Mouse (Mus musculus) intestine, postnatal 0 days (tissue): ENCODE measurements around the gene Atp6v0e2. TPM values are rescaled to one million over a fixed set of nuclear protein-coding genes. Genes with fewer than 3 reads are reported as not detected.
A peak's percentile ranks its signal among the peaks of the same experiment; 100 is the strongest.

Experiments
- ATAC-seq: fragments of 200-750 bp; cut with Nextera tagmentation; 2 replicates; pipeline ENCODE4 v1.8.0; 2017; ENCODE audit warnings: mild to moderate bottlenecking, moderate TSS enrichment, moderate library complexity
- H3K27ac ChIP-seq: fragments of 300-500 bp; sonication (generic); 2 replicates; pipeline ENCODE4 v1.5.1; 2014; ENCODE audit warnings: mild to moderate bottlenecking, low read depth, low read length, moderate library complexity
- H3K27me3 ChIP-seq: fragments of 300-500 bp; sonication (generic); replicated peaks from 2 replicates; pipeline ENCODE4 v1.6.1; 2014; ENCODE audit warnings: low read length, mixed read lengths; ENCODE audit not compliant: control insufficient read depth, insufficient read depth
- H3K36me3 ChIP-seq: fragments of 300-500 bp; sonication (generic); 2 replicates; pipeline ENCODE4 v1.6.1; 2014; ENCODE audit warnings: mild to moderate bottlenecking, moderate library complexity; ENCODE audit not compliant: control insufficient read depth, insufficient read depth
- H3K4me1 ChIP-seq: fragments of 300-500 bp; sonication (generic); replicated peaks from 2 replicates; pipeline ENCODE4 v1.6.1; 2014; ENCODE audit warnings: antibody characterized with exemption, low read length, mixed read lengths; ENCODE audit not compliant: control insufficient read depth, insufficient read depth
- H3K4me2 ChIP-seq: fragments of 300-500 bp; sonication (generic); replicated peaks from 2 replicates; pipeline ENCODE4 v1.6.1; 2014; ENCODE audit warnings: low read depth, mild to moderate bottlenecking, moderate library complexity
- H3K4me3 ChIP-seq: fragments of 300-500 bp; sonication (generic); 2 replicates; pipeline ENCODE4 v1.5.1; 2014; ENCODE audit warnings: low read depth, low read length
- H3K9ac ChIP-seq: fragments of 300-500 bp; sonication (generic); 2 replicates; pipeline ENCODE4 v1.6.1; 2014; ENCODE audit warnings: mild to moderate bottlenecking, low read depth, low read length
- H3K9me3 ChIP-seq: fragments of 300-500 bp; sonication (generic); 2 replicates; pipeline ENCODE4 v1.6.1; 2016; ENCODE audit warnings: mixed run types; ENCODE audit not compliant: control insufficient read depth
- CTCF ChIP-seq: sonication (generic); IDR thresholded peaks from 2 replicates; pipeline ENCODE4 v1.5.1; 2016; ENCODE audit warnings: low read depth, mild to moderate bottlenecking, control low read depth, antibody characterized with exemption, moderate library complexity
- WGBS: fragments of 180-500 bp; shearing (Covaris S2); extraction: QIAGEN DNeasy Blood & Tissue Kit; methylation state at CpG from one replicate; pipeline ENCODE4 v1.1.7; 2014; 5-methylcytosine and 5-hydroxymethylcytosine counted together
- polyA plus RNA-seq: library from polyadenylated mRNA; unstranded; fragments of >200 nt; fragmentation: Nextera tagmentation; extraction: Ambion mirVana; gene quantifications from 2 replicates; pipeline ENCODE4 v1.2.1, GENCODE M21; 2015

The Atp6v0e2 gene
- polyA plus RNA-seq, 1 experiment from 2014 or later, result 23.7 TPM

DNA sequence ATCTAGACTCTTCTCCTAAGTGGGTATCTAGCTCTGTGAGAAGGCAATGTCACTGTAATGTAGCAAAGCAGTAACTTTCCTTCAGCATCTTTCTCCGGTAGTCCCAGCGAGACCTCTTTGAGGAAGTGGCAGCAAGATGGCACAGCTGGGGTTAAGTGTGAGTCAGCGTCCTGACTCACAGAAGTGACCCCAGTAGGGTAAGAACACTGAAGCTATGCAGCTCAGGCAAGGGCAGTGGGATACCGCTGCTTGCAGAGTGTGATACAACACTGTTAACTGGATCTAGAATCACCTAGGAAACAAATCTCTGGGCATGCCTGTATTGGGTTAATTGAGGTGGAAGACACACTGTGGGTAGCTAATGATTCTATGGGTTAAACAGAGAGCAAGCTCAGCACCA lies 1.3 kb upstream of the Atp6v0e2 start:
- Histone ChIP-seq H3K27me3 (no peaks in the 10 kb centered on the region), H3K4me3 (no peak overlapping the region), H3K4me2 (no peak overlapping the region), H3K27ac (no peak overlapping the region), H3K9ac (no peak overlapping the region), H3K4me1 (0 out of 2 replicates have a peak, but pooled peaks cover 2% of the 10 kb centered on the region), H3K36me3 (peaks cover 7% of the 10 kb centered on the region; the same call in 1 of the 2 replicates), H3K9me3 (no peaks in the 10 kb centered on the region)
- no peak for TF ChIP-seq CTCF
- WGBS, result 67% methylated on average over 4 of the region's 4 CpGs
- ATAC-seq, result no peak

GRCm38 (mm10) chr6:48538841-48539737 lies 1.7 kb downstream of the Atp6v0e2 start:
- WGBS, result 77% methylated on average over 4 of the region's 5 CpGs
- H3K27ac ChIP-seq, result no peak overlapping the region
- H3K9ac ChIP-seq, result no peak overlapping the region
- no peak overlapping the region for H3K4me3 ChIP-seq
- H3K9me3 ChIP-seq, result no peaks in the 10 kb centered on the region
- no peak overlapping the region for H3K4me2 ChIP-seq
- TF ChIP-seq CTCF, result peak; percentile 82
- H3K36me3 ChIP-seq, result no peaks in the 10 kb centered on the region
- no peaks in the 10 kb centered on the region for H3K27me3 ChIP-seq
- peaks cover 9% of the 10 kb centered on the region for H3K4me1 ChIP-seq
- ATAC-seq, result no peak

DNA sequence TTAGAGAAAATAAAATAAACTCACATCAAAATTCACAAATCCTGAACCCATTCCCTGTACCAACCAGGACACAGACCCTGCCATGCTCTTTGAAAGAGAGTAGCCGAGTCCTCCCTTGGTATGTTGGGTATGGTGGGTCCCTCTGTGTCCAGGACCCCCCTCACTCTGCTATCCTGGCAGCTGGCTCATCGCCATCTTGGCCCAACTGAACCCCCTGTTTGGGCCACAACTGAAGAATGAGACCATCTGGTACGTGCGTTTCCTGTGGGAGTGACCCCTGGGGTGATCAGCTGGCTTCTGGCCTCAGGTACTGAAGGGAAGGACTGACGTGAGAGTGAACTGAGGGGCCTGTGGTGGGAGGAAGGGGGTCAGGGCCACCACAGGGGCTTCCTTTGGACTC lies 2.4 kb downstream of the Atp6v0e2 start:
- H3K9me3 ChIP-seq, result no peaks in the 10 kb centered on the region
- no peak for ATAC-seq
- WGBS, result 75% methylated on average over 5 of the region's 5 CpGs

DNA sequence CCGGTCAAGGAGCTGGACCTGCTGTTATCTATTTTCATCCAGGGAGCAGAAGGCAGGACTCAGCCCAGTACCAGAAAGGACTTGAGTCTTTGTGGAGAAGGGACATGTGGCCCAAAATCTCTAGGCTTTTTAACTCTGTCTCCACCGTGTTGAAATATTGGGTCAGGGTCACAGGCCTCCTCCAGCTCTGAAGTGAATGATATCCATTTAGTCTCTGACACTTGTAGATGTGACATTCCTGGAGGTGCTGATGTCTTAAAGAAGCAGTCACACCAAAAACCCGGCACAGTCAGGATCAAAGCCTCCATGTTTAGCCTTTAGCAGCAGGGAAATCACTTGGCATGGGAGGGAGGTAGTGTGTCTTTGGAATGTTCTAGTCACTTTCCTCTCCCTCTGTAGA lies 3.3 kb downstream of the Atp6v0e2 start:
- no peak overlapping the region for H3K4me2 ChIP-seq
- WGBS, result 74% methylated on average over 3 of the region's 3 CpGs
- no peak overlapping the region for H3K9ac ChIP-seq
- H3K27ac ChIP-seq, result no peak overlapping the region
- no peaks in the 10 kb centered on the region for H3K36me3 ChIP-seq
- H3K27me3 ChIP-seq, result no peaks in the 10 kb centered on the region
- no peak for TF ChIP-seq CTCF
- no peaks in the 10 kb centered on the region for H3K9me3 ChIP-seq
- peaks cover 9% of the 10 kb centered on the region for H3K4me1 ChIP-seq
- H3K4me3 ChIP-seq, result no peak overlapping the region
- ATAC-seq, result no peak

More for the DNA sequence above, 2.4 kb downstream of the Atp6v0e2 start:
- H3K27me3 ChIP-seq, result no peaks in the 10 kb centered on the region
- H3K4me2 ChIP-seq, result no peak overlapping the region
- H3K36me3 ChIP-seq, result no peaks in the 10 kb centered on the region
- H3K4me3 ChIP-seq, result no peak overlapping the region
- no peak overlapping the region for H3K27ac ChIP-seq
- H3K4me1 ChIP-seq, result peaks cover 9% of the 10 kb centered on the region
- H3K9ac ChIP-seq, result no peak overlapping the region
- TF ChIP-seq CTCF, result no peak

DNA sequence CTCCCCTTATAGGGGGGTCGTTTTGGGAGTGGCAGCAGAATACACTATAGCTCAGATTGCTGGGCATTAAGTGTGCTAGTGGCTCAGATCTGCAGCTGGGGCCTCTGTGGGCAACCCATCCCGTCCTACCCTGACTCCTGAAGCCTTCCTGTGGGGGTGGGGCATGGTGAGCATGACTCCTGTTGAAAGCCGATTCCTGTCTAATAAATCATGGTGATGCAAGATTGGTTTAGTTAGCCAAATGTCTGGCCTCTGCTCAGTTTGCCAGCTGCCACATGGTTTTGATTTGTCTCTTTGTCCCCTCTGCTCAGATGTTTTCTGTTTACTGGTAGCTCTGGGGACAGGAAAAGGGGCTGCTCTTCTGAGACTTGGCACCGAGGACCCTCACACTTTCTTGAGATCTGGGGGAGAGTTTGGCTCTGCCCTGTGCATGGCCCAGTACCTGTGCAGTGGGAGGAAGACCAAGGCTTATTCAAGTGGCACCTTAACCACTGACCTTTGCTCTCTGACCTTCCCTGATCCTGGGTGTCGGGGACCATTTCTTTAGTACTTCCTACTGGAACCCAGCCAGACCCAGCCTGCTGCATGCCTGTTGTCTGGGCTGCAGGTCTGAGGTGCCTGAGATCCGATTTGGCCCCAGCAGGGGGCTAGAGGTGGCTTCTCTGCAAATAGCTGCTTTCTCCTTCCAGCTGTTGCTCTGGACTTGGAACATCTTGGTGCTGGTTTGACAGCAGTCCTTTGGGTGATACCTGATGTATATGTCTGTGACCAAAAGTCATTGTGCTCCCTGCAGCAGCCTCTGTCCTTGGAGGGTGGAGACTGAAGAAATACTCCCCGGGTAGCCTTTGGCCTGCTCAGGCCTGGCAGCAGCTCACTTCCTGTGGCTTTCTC lies 4.4 kb downstream of the Atp6v0e2 start:
- Histone ChIP-seq H3K27ac (no peak overlapping the region), H3K9me3 (no peaks in the 10 kb centered on the region), H3K36me3 (no peaks in the 10 kb centered on the region), H3K4me1 (peaks cover 9% of the 10 kb centered on the region), H3K9ac (no peak overlapping the region), H3K4me3 (no peak overlapping the region), H3K27me3 (no peaks in the 10 kb centered on the region), H3K4me2 (no peak overlapping the region)
- ATAC-seq, result no peak; the same call in 1 of the 2 replicates
- no peak for TF ChIP-seq CTCF
- WGBS, result 21% methylated on average over 7 of the region's 7 CpGs

- no peak overlapping the region for H3K4me2 ChIP-seq
- ATAC-seq, result no peak
These were observed 5.2 kb downstream of the Atp6v0e2 start for GRCm38 (mm10) chr6:48542631-48543030.

More at GRCm38 (mm10) chr6:48542631-48543030, 5.2 kb downstream of the Atp6v0e2 start:
- Histone ChIP-seq H3K27ac (no peak overlapping the region), H3K9me3 (no peaks in the 10 kb centered on the region), H3K4me1 (peaks cover 9% of the 10 kb centered on the region), H3K27me3 (no peaks in the 10 kb centered on the region), H3K9ac (no peak overlapping the region), H3K36me3 (no peaks in the 10 kb centered on the region), H3K4me3 (no peak overlapping the region)
- no peak for TF ChIP-seq CTCF
- 85% methylated on average over 3 of the region's 3 CpGs for WGBS
